Mouse (Mus musculus) intestine, embryonic 15.5 days (tissue): ENCODE measurements at regions not wholly inside any gene's neighbourhood (a gene's known extent, or its start where the extent isn't known, plus 50 kb on each side); places are given as distances from the start of the nearest gene placed in this dataset.

Experiments
- ATAC-seq: fragments of 200-750 bp; cut with Nextera tagmentation; 2 replicates; pipeline ENCODE4 v1.8.0; 2017; ENCODE audit warnings: moderate TSS enrichment, moderate library complexity
- H3K27ac ChIP-seq: fragments of 300-500 bp; sonication (generic); 2 replicates; pipeline ENCODE4 v1.5.1; 2015; ENCODE audit warnings: mild to moderate bottlenecking, inconsistent platforms
- H3K27me3 ChIP-seq: fragments of 300-500 bp; sonication (generic); replicated peaks from 2 replicates; pipeline ENCODE4 v1.6.1; 2015; ENCODE audit warnings: inconsistent platforms
- H3K36me3 ChIP-seq: fragments of 300-500 bp; sonication (generic); 2 replicates; pipeline ENCODE4 v1.6.1; 2015; ENCODE audit warnings: inconsistent platforms
- H3K4me1 ChIP-seq: fragments of 300-500 bp; sonication (generic); replicated peaks from 2 replicates; pipeline ENCODE4 v1.6.1; 2015; ENCODE audit warnings: inconsistent platforms
- H3K4me2 ChIP-seq: fragments of 300-500 bp; sonication (generic); replicated peaks from 2 replicates; pipeline ENCODE4 v1.6.1; 2015; ENCODE audit warnings: mild to moderate bottlenecking, inconsistent platforms
- H3K4me3 ChIP-seq: fragments of 300-500 bp; sonication (generic); replicated peaks from 2 replicates; pipeline ENCODE4 v1.5.1; 2015; ENCODE audit warnings: inconsistent platforms
- H3K9ac ChIP-seq: fragments of 300-500 bp; sonication (generic); 2 replicates; pipeline ENCODE4 v1.6.1; 2015; ENCODE audit warnings: inconsistent platforms
- H3K9me3 ChIP-seq: fragments of 300-500 bp; sonication (generic); 2 replicates; pipeline ENCODE4 v1.6.1; 2016; ENCODE audit warnings: inconsistent platforms
- WGBS: fragments of 180-500 bp; shearing (Covaris S2); methylation state at CpG from one replicate; pipeline ENCODE4 v1.1.7; 2015; 5-methylcytosine and 5-hydroxymethylcytosine counted together

GRCm38 (mm10) chr5:18080761-18081160 lies 118.4 kb downstream of the Gnat3 start:
- Histone ChIP-seq H3K4me3 (no peak overlapping the region), H3K9me3 (no peaks in the 10 kb centered on the region), H3K27ac (no peak overlapping the region), H3K36me3 (no peaks in the 10 kb centered on the region), H3K4me1 (no peaks in the 10 kb centered on the region), H3K9ac (no peak overlapping the region), H3K27me3 (no peaks in the 10 kb centered on the region), H3K4me2 (no peak overlapping the region)
- no peak for ATAC-seq

- H3K4me1 ChIP-seq = no peaks in the 10 kb centered on the region
- H3K27me3 ChIP-seq = no peaks in the 10 kb centered on the region
- no peaks in the 10 kb centered on the region for H3K9me3 ChIP-seq
- no peak overlapping the region for H3K27ac ChIP-seq
- 63% methylated on average over 9 of the region's 9 CpGs for whole genome bisulfite sequencing
- H3K4me3 ChIP-seq = no peak overlapping the region
- H3K4me2 ChIP-seq = no peak overlapping the region
- ATAC-seq = no peak
- no peak overlapping the region for H3K9ac ChIP-seq
- H3K36me3 ChIP-seq = no peaks in the 10 kb centered on the region
Measured at GRCm38 (mm10) chr5:18082219-18082618, 119.9 kb downstream of the Gnat3 start.

- H3K9ac ChIP-seq = no peak overlapping the region
- no peak for ATAC-seq
- no peak overlapping the region for H3K4me3 ChIP-seq
- no peaks in the 10 kb centered on the region for H3K9me3 ChIP-seq
- no peaks in the 10 kb centered on the region for H3K27me3 ChIP-seq
- H3K4me1 ChIP-seq = no peaks in the 10 kb centered on the region
- 81% methylated on average over 1 of the region's 1 CpGs for WGBS
- no peaks in the 10 kb centered on the region for H3K36me3 ChIP-seq
- H3K4me2 ChIP-seq = no peak overlapping the region
- H3K27ac ChIP-seq = no peak overlapping the region
Measured at GRCm38 (mm10) chr5:18083789-18084188, 121.4 kb downstream of the Gnat3 start.

GRCm38 (mm10) chr5:18085456-18085855 lies 123.1 kb downstream of the Gnat3 start:
- ATAC-seq = no peak
- Histone ChIP-seq H3K4me2 (no peak overlapping the region), H3K4me3 (no peak overlapping the region), H3K9ac (no peak overlapping the region), H3K27me3 (no peaks in the 10 kb centered on the region), H3K36me3 (no peaks in the 10 kb centered on the region), H3K27ac (no peak overlapping the region), H3K4me1 (no peaks in the 10 kb centered on the region), H3K9me3 (no peaks in the 10 kb centered on the region)
- 89% methylated on average over 2 of the region's 2 CpGs for WGBS

GRCm38 (mm10) chr5:18087919-18088445 lies 125.6 kb downstream of the Gnat3 start:
- H3K4me1 ChIP-seq = no peaks in the 10 kb centered on the region
- no peak overlapping the region for H3K4me2 ChIP-seq
- H3K9ac ChIP-seq = no peak overlapping the region
- H3K9me3 ChIP-seq = no peaks in the 10 kb centered on the region
- no peaks in the 10 kb centered on the region for H3K27me3 ChIP-seq
- no peak overlapping the region for H3K27ac ChIP-seq
- H3K36me3 ChIP-seq = no peaks in the 10 kb centered on the region
- ATAC-seq = peak; percentile 76
- WGBS = 37% methylated on average over 8 of the region's 8 CpGs
- no peak overlapping the region for H3K4me3 ChIP-seq

GRCm38 (mm10) chr5:18089956-18090355 lies 127.6 kb downstream of the Gnat3 start:
- H3K27me3 ChIP-seq = no peaks in the 10 kb centered on the region
- no peaks in the 10 kb centered on the region for H3K4me1 ChIP-seq
- no peak overlapping the region for H3K27ac ChIP-seq
- no peaks in the 10 kb centered on the region for H3K36me3 ChIP-seq
- H3K4me2 ChIP-seq = no peak overlapping the region
- 0 out of 2 replicates have a peak, but pooled peaks have one; percentile 51 for ATAC-seq
- H3K4me3 ChIP-seq = no peak overlapping the region
- H3K9ac ChIP-seq = no peak overlapping the region
- WGBS = 69% methylated on average over 2 of the region's 2 CpGs
- H3K9me3 ChIP-seq = no peaks in the 10 kb centered on the region

GRCm38 (mm10) chr5:18114905-18115689 lies 152.7 kb downstream of the Gnat3 start:
- Histone ChIP-seq H3K9ac (no peak overlapping the region), H3K4me3 (no peak overlapping the region), H3K27me3 (no peaks in the 10 kb centered on the region), H3K27ac (no peak overlapping the region), H3K36me3 (no peaks in the 10 kb centered on the region), H3K9me3 (no peaks in the 10 kb centered on the region), H3K4me2 (no peak overlapping the region), H3K4me1 (no peaks in the 10 kb centered on the region)
- peak; percentile 98 for ATAC-seq
- WGBS = 10% methylated on average over 3 of the region's 3 CpGs

- WGBS = 67% methylated on average over 7 of the region's 7 CpGs
- Histone ChIP-seq H3K4me2 (no peak overlapping the region), H3K27ac (no peak overlapping the region), H3K27me3 (no peaks in the 10 kb centered on the region), H3K4me1 (no peaks in the 10 kb centered on the region), H3K9ac (no peak overlapping the region), H3K36me3 (no peaks in the 10 kb centered on the region), H3K4me3 (no peak overlapping the region), H3K9me3 (no peaks in the 10 kb centered on the region)
- no peak for ATAC-seq
Measured at GRCm38 (mm10) chr5:18135794-18136678, 173.7 kb downstream of the Gnat3 start.

- Histone ChIP-seq H3K9ac (no peak overlapping the region), H3K36me3 (no peaks in the 10 kb centered on the region), H3K9me3 (no peaks in the 10 kb centered on the region), H3K4me1 (no peaks in the 10 kb centered on the region), H3K4me2 (no peak overlapping the region), H3K27ac (no peak overlapping the region), H3K4me3 (no peak overlapping the region), H3K27me3 (no peaks in the 10 kb centered on the region)
- ATAC-seq = no peak
- 77% methylated on average over 4 of the region's 4 CpGs for WGBS
Measured at GRCm38 (mm10) chr5:18137450-18138061, 175.2 kb downstream of the Gnat3 start.

GRCm38 (mm10) chr5:18152241-18152640 lies 189.9 kb downstream of the Gnat3 start:
- Histone ChIP-seq H3K9me3 (no peaks in the 10 kb centered on the region), H3K9ac (no peak overlapping the region), H3K27ac (no peak overlapping the region), H3K27me3 (no peaks in the 10 kb centered on the region), H3K4me3 (no peak overlapping the region), H3K4me1 (no peaks in the 10 kb centered on the region), H3K36me3 (no peaks in the 10 kb centered on the region), H3K4me2 (no peak overlapping the region)
- no peak for ATAC-seq
- WGBS = 33% methylated on average over 1 of the region's 1 CpGs

GRCm38 (mm10) chr5:18153703-18154102 lies 191.4 kb downstream of the Gnat3 start:
- Histone ChIP-seq H3K27ac (no peak overlapping the region), H3K4me3 (no peak overlapping the region), H3K4me2 (no peak overlapping the region), H3K36me3 (no peaks in the 10 kb centered on the region), H3K4me1 (no peaks in the 10 kb centered on the region), H3K9ac (no peak overlapping the region), H3K9me3 (no peaks in the 10 kb centered on the region), H3K27me3 (no peaks in the 10 kb centered on the region)
- WGBS = 100% methylated on average over 1 of the region's 1 CpGs
- no peak for ATAC-seq

GRCm38 (mm10) chr5:18163515-18163914 lies 196.6 kb downstream of the Gnai1 start:
- no peak overlapping the region for H3K4me3 ChIP-seq
- H3K9me3 ChIP-seq = no peaks in the 10 kb centered on the region
- no peaks in the 10 kb centered on the region for H3K4me1 ChIP-seq
- no peak overlapping the region for H3K9ac ChIP-seq
- no peak overlapping the region for H3K27ac ChIP-seq
- ATAC-seq = no peak
- H3K27me3 ChIP-seq = no peaks in the 10 kb centered on the region
- H3K4me2 ChIP-seq = no peak overlapping the region
- H3K36me3 ChIP-seq = no peaks in the 10 kb centered on the region
